Mouse (Mus musculus) heart, adult 2 months (tissue): ENCODE results near the gene Khnyn.

ENCODE experiments used
- CTCF ChIP-seq: fragments of 200-600 bp; IDR thresholded peaks from 2 replicates; pipeline ENCODE4 v1.8.1; 2022; ENCODE audit warnings: antibody characterized with exemption, mild to moderate bottlenecking, moderate library complexity
- EP300 ChIP-seq: fragments of 200-500 bp; IDR thresholded peaks from 2 replicates; pipeline ENCODE4 v1.6.1; 2011; ENCODE audit warnings: low read depth, low read length, control low read depth; ENCODE audit not compliant: insufficient read depth
- POLR2A ChIP-seq: fragments of 200-500 bp; IDR thresholded peaks from 2 replicates; pipeline ENCODE4 v1.6.1; 2011; ENCODE audit warnings: mild to moderate bottlenecking, low read depth, low read length, control low read depth; ENCODE audit not compliant: insufficient read depth

GRCm38 (mm10) chr14:55922475-55923232 is 37.9 kb downstream of the Khnyn start:
- TF ChIP-seq EP300 (no peak), CTCF (no peak), POLR2A (no peak)
